Mouse (Mus musculus) myocyte (in vitro differentiated cells): Measurements from ENCODE around the gene Cd70. TPM values are rescaled to one million over a fixed set of nuclear protein-coding genes. Genes with fewer than 3 reads are reported as not detected.

Experiments
- H3K27me3 ChIP-seq: one replicate; pipeline ENCODE4 v1.6.1; 2011; ENCODE audit not compliant: control insufficient read depth, insufficient read depth, insufficient read length
- H3K36me3 ChIP-seq: one replicate; pipeline ENCODE4 v1.6.1; 2011; ENCODE audit not compliant: control insufficient read depth, insufficient read depth
- H3K4me2 ChIP-seq: one replicate; pipeline ENCODE4 v1.6.1; 2011; ENCODE audit warnings: low read depth, control low read depth
- H3K4me3 ChIP-seq: one replicate; pipeline ENCODE4 v1.5.1; 2011; ENCODE audit warnings: mild to moderate bottlenecking, control low read depth, moderate library complexity
- H3K79me2 ChIP-seq: one replicate; pipeline ENCODE4 v1.6.1; 2011; ENCODE audit not compliant: control insufficient read depth, insufficient read depth
- H3ac ChIP-seq: one replicate; pipeline ENCODE4 v1.6.1; 2011; ENCODE audit not compliant: control insufficient read depth, insufficient read length
- CEBPB ChIP-seq: IDR thresholded peaks from 2 replicates; pipeline ENCODE4 v1.6.1; 2011; ENCODE audit warnings: mild to moderate bottlenecking, moderate library complexity; ENCODE audit not compliant: poor library complexity, insufficient read depth, severe bottlenecking
- E2F4 ChIP-seq: IDR thresholded peaks from one replicate; pipeline ENCODE4 v1.6.1; 2011; ENCODE audit warnings: mild to moderate bottlenecking, control low read depth, moderate library complexity; ENCODE audit not compliant: insufficient read depth
- MAX ChIP-seq: IDR thresholded peaks from one replicate; pipeline ENCODE4 v1.6.1; 2011; ENCODE audit warnings: low read depth, mild to moderate bottlenecking, control low read depth
- MYOD1 ChIP-seq, 3 experiments: IDR thresholded peaks; one replicate each; pipeline ENCODE4 v1.6.1; 2011; ENCODE audit warnings: control low read depth in 2 of 3, low read depth in 2 of 3, mild to moderate bottlenecking in 2 of 3, moderate library complexity in 1 of 3; ENCODE audit not compliant: insufficient read length in 2 of 3, control insufficient read depth in 1 of 3
- MYOG ChIP-seq, 3 experiments: IDR thresholded peaks; one replicate each; pipeline ENCODE4 v1.6.1; 2011; ENCODE audit warnings: control low read depth in 2 of 3, low read depth in 2 of 3, mild to moderate bottlenecking in 2 of 3; ENCODE audit not compliant: insufficient read length in 2 of 3, control insufficient read depth in 1 of 3, insufficient read depth in 1 of 3
- POLR2A ChIP-seq: IDR thresholded peaks from one replicate; pipeline ENCODE4 v1.6.1; 2011; ENCODE audit warnings: low read depth, mild to moderate bottlenecking, control low read depth, moderate library complexity; ENCODE audit not compliant: insufficient read length
- POLR2AphosphoS2 ChIP-seq: IDR thresholded peaks from one replicate; pipeline ENCODE4 v1.6.1; 2011; ENCODE audit warnings: low read depth, control low read depth; ENCODE audit not compliant: insufficient read length
- REST ChIP-seq: IDR thresholded peaks from one replicate; pipeline ENCODE4 v1.6.1; 2011; ENCODE audit warnings: mild to moderate bottlenecking, control low read depth, moderate library complexity; ENCODE audit not compliant: insufficient read depth, insufficient read length
- SRF ChIP-seq: IDR thresholded peaks from one replicate; pipeline ENCODE4 v1.6.1; 2011; ENCODE audit warnings: low read depth; ENCODE audit not compliant: control insufficient read depth, insufficient read length
- TCF12 ChIP-seq: IDR thresholded peaks from one replicate; pipeline ENCODE4 v1.6.1; 2011; ENCODE audit warnings: mild to moderate bottlenecking, control low read depth; ENCODE audit not compliant: poor library complexity, insufficient read depth, severe bottlenecking
- TCF3 ChIP-seq: IDR thresholded peaks from one replicate; pipeline ENCODE4 v1.6.1; 2011; ENCODE audit warnings: low read depth, control low read depth; ENCODE audit not compliant: insufficient read length
- USF1 ChIP-seq: IDR thresholded peaks from one replicate; pipeline ENCODE4 v1.6.1; 2011; ENCODE audit warnings: low read depth, mild to moderate bottlenecking, control low read depth, moderate library complexity
- polyA plus RNA-seq: library from polyadenylated mRNA; unstranded; fragments of >200 nt; fragmentation: generic; extraction: Trizol; gene quantifications from one replicate; pipeline ENCODE4 v1.2.1, GENCODE M21; 2012; ENCODE audit warnings: missing spikeins

Gene Cd70
- polyA plus RNA-seq, 1 experiment = not detected

- Histone ChIP-seq H3K27me3 (no peaks in the 10 kb centered on the region), H3K4me3 (no peak overlapping the region), H3K79me2 (no peaks in the 10 kb centered on the region), H3K4me2 (peak overlapping the region; percentile 5), H3ac (no peak overlapping the region), H3K36me3 (no peaks in the 10 kb centered on the region)
- TF ChIP-seq CEBPB (no peak), MAX (no peak), E2F4 (no peak), USF1 (no peak), MYOG (IDR thresholded peaks at IDR 0.05; ENCODE audit: control insufficient read depth in 1 of 3, insufficient read depth in 1 of 3, insufficient read length in 2 of 3, low read depth in 2 of 3) (no peak), POLR2AphosphoS2 (no peak), SRF (no peak), POLR2A (no peak), TCF3 (no peak), TCF12 (no peak), MYOD1 (IDR thresholded peaks at IDR 0.05; ENCODE audit: control insufficient read depth in 1 of 3, insufficient read length in 2 of 3, low read depth in 2 of 3) (no peak), REST (no peak)
These were observed 36.7 kb downstream of the Cd70 start for GRCm38 (mm10) chr17:57112768-57113474.

GRCm38 (mm10) chr17:57110005-57110404, 39.6 kb downstream of the Cd70 start:
- H3K27me3 ChIP-seq = no peaks in the 10 kb centered on the region
- TF ChIP-seq CEBPB (no peak), SRF (no peak), REST (no peak), TCF12 (no peak), MAX (no peak), POLR2A (no peak)

GRCm38 (mm10) chr17:57108666-57109171, 40.9 kb downstream of the Cd70 start:
- no peaks in the 10 kb centered on the region for H3K36me3 ChIP-seq
- peak overlapping the region; percentile 18 for H3K4me2 ChIP-seq
- TF ChIP-seq CEBPB (no peak), TCF12 (no peak), POLR2AphosphoS2 (no peak), USF1 (no peak), MAX (no peak), POLR2A (no peak)
- peaks cover 11% of the 10 kb centered on the region for H3K79me2 ChIP-seq
- no peak overlapping the region for H3K4me3 ChIP-seq
- H3ac ChIP-seq = no peak overlapping the region
- no peaks in the 10 kb centered on the region for H3K27me3 ChIP-seq

More at GRCm38 (mm10) chr17:57110005-57110404, 39.6 kb downstream of the Cd70 start:
- no peak overlapping the region for H3ac ChIP-seq
- no peaks in the 10 kb centered on the region for H3K36me3 ChIP-seq
- no peak overlapping the region for H3K4me3 ChIP-seq
- H3K4me2 ChIP-seq = no peak overlapping the region
- peaks cover 11% of the 10 kb centered on the region for H3K79me2 ChIP-seq

- no peaks in the 10 kb centered on the region for H3K36me3 ChIP-seq
- H3K4me2 ChIP-seq = peak overlapping the region; percentile 18
- H3K27me3 ChIP-seq = no peaks in the 10 kb centered on the region
- H3K4me3 ChIP-seq = no peak overlapping the region
- TF ChIP-seq MYOG (IDR thresholded peaks at IDR 0.05; ENCODE audit: control insufficient read depth in 1 of 3, insufficient read depth in 1 of 3, insufficient read length in 2 of 3, low read depth in 2 of 3) (no peak), POLR2A (no peak), MAX (no peak), CEBPB (no peak), POLR2AphosphoS2 (no peak), SRF (no peak), USF1 (no peak), TCF12 (no peak), TCF3 (no peak), E2F4 (no peak), MYOD1 (IDR thresholded peaks at IDR 0.05; ENCODE audit: control insufficient read depth in 1 of 3, insufficient read length in 2 of 3, low read depth in 2 of 3) (no peak), REST (no peak)
- peaks cover 11% of the 10 kb centered on the region for H3K79me2 ChIP-seq
- H3ac ChIP-seq = no peak overlapping the region
These were observed 41.4 kb downstream of the Cd70 start for GRCm38 (mm10) chr17:57108040-57108665.

- Histone ChIP-seq H3K27me3 (no peaks in the 10 kb centered on the region), H3K79me2 (peaks cover 11% of the 10 kb centered on the region), H3K36me3 (no peaks in the 10 kb centered on the region), H3ac (no peak overlapping the region), H3K4me2 (peak overlapping the region; percentile 45), H3K4me3 (peak overlapping the region; percentile 77)
- no peak for TF ChIP-seq TCF12
- no peak for TF ChIP-seq MYOD1 (IDR thresholded peaks at IDR 0.05; ENCODE audit: control insufficient read depth in 1 of 3, insufficient read length in 2 of 3, low read depth in 2 of 3)
- no peak for TF ChIP-seq MYOG (IDR thresholded peaks at IDR 0.05; ENCODE audit: control insufficient read depth in 1 of 3, insufficient read depth in 1 of 3, insufficient read length in 2 of 3, low read depth in 2 of 3)
- TF ChIP-seq MAX = no peak
- TF ChIP-seq POLR2AphosphoS2 = no peak
These were observed 42.5 kb downstream of the Cd70 start for GRCm38 (mm10) chr17:57107064-57107463.
